Mouse (Mus musculus): ENCODE data around the gene AU022751.

The AU022751 gene

GRCm38 (mm10) chrX:6082954-6083680 is at the start of gene AU022751:
TSS of gene AU022751 (minus strand) at chrX:6083419.
- no peak for DNase-seq (ENCODE audit: low spot score)

- DNase-seq (ENCODE audit: low spot score), result peak; percentile 15
Measured at GRCm38 (mm10) chrX:6091996-6092757, 9.0 kb upstream of the AU022751 start.

GRCm38 (mm10) chrX:6091547-6091946 is 8.3 kb upstream of the AU022751 start:
- DNase-seq (ENCODE audit: low spot score), result no peak

GRCm38 (mm10) chrX:6061563-6061962 is 21.7 kb downstream of the AU022751 start:
- no peak for DNase-seq (ENCODE audit: low spot score)

DNA sequence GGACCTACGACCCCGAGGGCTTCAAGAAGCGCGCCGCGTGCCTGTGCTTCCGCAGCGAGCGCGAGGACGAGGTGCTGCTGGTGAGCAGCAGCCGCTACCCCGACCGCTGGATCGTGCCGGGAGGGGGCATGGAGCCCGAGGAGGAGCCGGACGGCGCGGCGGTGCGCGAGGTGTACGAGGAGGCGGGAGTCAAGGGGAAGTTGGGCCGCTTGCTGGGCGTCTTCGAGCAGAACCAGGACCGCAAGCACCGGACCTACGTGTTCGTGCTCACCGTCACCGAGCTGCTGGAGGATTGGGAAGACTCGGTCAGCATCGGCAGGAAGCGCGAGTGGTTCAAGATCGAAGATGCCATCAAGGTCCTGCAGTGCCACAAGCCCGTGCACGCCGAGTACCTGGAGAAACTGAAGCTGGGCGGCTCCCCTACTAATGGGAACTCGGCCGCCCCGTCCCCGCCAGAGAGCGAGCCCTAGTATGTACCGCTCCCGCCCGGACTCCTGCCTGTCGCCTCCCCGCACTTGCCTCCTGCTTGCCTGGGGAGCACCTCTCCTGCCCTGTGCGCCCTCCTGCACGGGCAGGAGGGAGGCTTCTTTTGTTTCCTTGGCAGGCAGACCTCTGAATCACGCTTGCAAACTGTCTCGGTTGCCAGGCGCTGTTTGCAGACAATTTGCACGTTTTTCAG is 35.1 kb downstream of the AU022751 start:
- DNase-seq (ENCODE audit: low spot score), result peak; percentile 4

DNA sequence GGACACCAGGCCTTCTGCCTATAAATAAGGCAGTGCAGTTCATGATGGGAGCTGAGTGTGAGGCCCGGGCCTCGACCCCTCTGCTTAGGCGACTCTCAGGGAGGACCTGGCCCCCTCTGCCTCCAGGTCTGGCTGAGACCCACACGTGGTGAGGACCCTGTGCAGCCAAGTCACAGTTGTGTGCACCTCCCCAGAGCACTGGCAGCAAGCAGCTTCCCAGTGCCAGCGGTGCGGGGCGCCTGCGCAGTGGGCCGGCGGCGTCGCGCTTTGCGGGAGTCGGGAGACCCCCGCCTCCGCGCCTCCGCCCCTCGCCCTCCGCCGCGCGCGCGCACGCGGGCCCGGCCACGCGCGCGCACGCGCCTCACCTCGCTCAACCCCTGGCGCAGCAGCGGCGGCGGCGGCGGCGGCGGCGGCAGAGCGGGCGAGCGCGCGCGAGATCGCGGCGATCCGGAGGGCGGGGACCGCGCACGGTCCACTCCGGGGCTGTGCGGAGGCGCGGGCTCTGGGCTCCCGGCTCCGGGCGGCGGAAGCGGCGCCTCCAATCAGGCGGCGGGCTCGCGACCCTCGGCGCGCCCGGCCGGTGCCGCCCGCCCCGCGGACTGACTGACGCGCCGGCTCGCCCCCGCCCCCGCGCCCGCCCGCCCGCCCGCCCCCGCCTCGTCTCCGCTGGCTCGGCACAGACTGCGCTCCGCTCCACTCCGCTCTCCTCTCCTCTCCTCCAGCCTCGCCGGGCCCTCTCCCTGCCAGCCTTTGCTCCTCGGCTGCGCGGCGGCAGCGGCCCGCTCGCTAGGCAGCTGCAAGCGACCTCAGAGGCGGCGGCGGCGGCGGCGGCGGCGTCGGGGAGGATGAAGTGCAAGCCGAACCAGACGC is 35.9 kb downstream of the AU022751 start, which contains the start of gene Nudt11:
TSS of gene Nudt11 (plus strand) at position 388 of the 870 bp plus-strand sequence.
- peak; percentile 22 for DNase-seq (ENCODE audit: low spot score)

Data from ovary, postnatal 36 days (tissue).